Mouse (Mus musculus) limb, embryonic 12.5 days (tissue): ENCODE data around the gene Cd300c. TPM values are rescaled to one million over a fixed set of nuclear protein-coding genes. Genes with fewer than 3 reads are reported as not detected.
"Not testable (repeated sequence)": the region's sequence is repeated elsewhere in the genome, so short reads cannot be mapped to it uniquely, and the experiment has no call there.

Experiments used
- ATAC-seq: fragments of 200-750 bp; cut with Nextera tagmentation; 2 replicates; pipeline ENCODE4 v1.8.0; 2017; ENCODE audit warnings: low read depth, moderate TSS enrichment; ENCODE audit not compliant: insufficient number of reproducible peaks, insufficient read depth, low FRiP score, low TSS enrichment
- H3K27ac ChIP-seq: fragments of 300-500 bp; sonication (generic); 2 replicates; pipeline ENCODE4 v1.5.1; 2016; ENCODE audit warnings: mild to moderate bottlenecking, moderate library complexity
- H3K27me3 ChIP-seq: fragments of 300-500 bp; sonication (generic); 2 replicates; pipeline ENCODE4 v1.6.1; 2016; ENCODE audit warnings: mild to moderate bottlenecking, moderate library complexity
- H3K36me3 ChIP-seq: fragments of 300-500 bp; sonication (generic); 2 replicates; pipeline ENCODE4 v1.6.1; 2016; ENCODE audit warnings: mild to moderate bottlenecking, moderate library complexity
- H3K4me1 ChIP-seq: fragments of 300-500 bp; sonication (generic); replicated peaks from 2 replicates; pipeline ENCODE4 v1.6.1; 2016
- H3K4me2 ChIP-seq: fragments of 300-500 bp; sonication (generic); 2 replicates; pipeline ENCODE4 v1.6.1; 2016; ENCODE audit warnings: mild to moderate bottlenecking, moderate library complexity
- H3K4me3 ChIP-seq: fragments of 300-500 bp; sonication (generic); replicated peaks from 2 replicates; pipeline ENCODE4 v1.5.1; 2016; ENCODE audit warnings: mild to moderate bottlenecking
- H3K9ac ChIP-seq: fragments of 300-500 bp; sonication (generic); replicated peaks from 2 replicates; pipeline ENCODE4 v1.6.1; 2016; ENCODE audit warnings: mild to moderate bottlenecking, moderate library complexity
- H3K9me3 ChIP-seq: fragments of 300-500 bp; sonication (generic); 2 replicates; pipeline ENCODE4 v1.6.1; 2016; ENCODE audit warnings: mild to moderate bottlenecking, moderate library complexity
- WGBS: fragments of 180-500 bp; shearing (Covaris S2); methylation state at CpG from one replicate; pipeline ENCODE4 v1.1.7; 2016; 5-methylcytosine and 5-hydroxymethylcytosine counted together
- polyA plus RNA-seq: library from polyadenylated mRNA; unstranded; fragments of >200 nt; fragmentation: Nextera tagmentation; extraction: Ambion mirVana; gene quantifications from 2 replicates; pipeline ENCODE4 v1.2.1, GENCODE M21; 2016

Gene Cd300c
- polyA plus RNA-seq, 1 experiment from 2014 or later, result not detected

GRCm38 (mm10) chr11:114931041-114931440 lies 37.9 kb downstream of the Cd300c start:
- no peaks in the 10 kb centered on the region for H3K4me1 ChIP-seq
- no peak overlapping the region for H3K4me3 ChIP-seq
- H3K36me3 ChIP-seq, result no peaks in the 10 kb centered on the region
- no peak overlapping the region for H3K4me2 ChIP-seq
- WGBS, result 73% methylated on average over 5 of the region's 5 CpGs
- peaks cover 2% of the 10 kb centered on the region for H3K27me3 ChIP-seq
- no peak overlapping the region for H3K27ac ChIP-seq
- H3K9ac ChIP-seq, result no peak overlapping the region
- no peaks in the 10 kb centered on the region for H3K9me3 ChIP-seq
- ATAC-seq, result no peak

- no peaks in the 10 kb centered on the region; the same call in 1 of the 2 replicates for H3K27me3 ChIP-seq
- no peak overlapping the region for H3K9ac ChIP-seq
- ATAC-seq, result no peak
- no peak overlapping the region for H3K4me2 ChIP-seq
- H3K9me3 ChIP-seq, result no peaks in the 10 kb centered on the region
- 88% methylated on average over 2 of the region's 2 CpGs for WGBS
- no peak overlapping the region for H3K4me3 ChIP-seq
- H3K4me1 ChIP-seq, result no peaks in the 10 kb centered on the region
- H3K27ac ChIP-seq, result no peak overlapping the region
- no peaks in the 10 kb centered on the region for H3K36me3 ChIP-seq
Measured at GRCm38 (mm10) chr11:114929581-114929980, 39.4 kb downstream of the Cd300c start.

- Histone ChIP-seq H3K27ac (no peak overlapping the region), H3K27me3 (no peaks in the 10 kb centered on the region), H3K4me3 (no peak overlapping the region), H3K4me2 (no peak overlapping the region), H3K36me3 (no peaks in the 10 kb centered on the region), H3K9ac (no peak overlapping the region), H3K9me3 (0 out of 2 replicates have a peak, but pooled peaks cover 5% of the 10 kb centered on the region), H3K4me1 (no peaks in the 10 kb centered on the region)
- 65% methylated on average over 4 of the region's 4 CpGs for WGBS
- ATAC-seq, result no peak
Measured at GRCm38 (mm10) chr11:114923961-114924360, 45.0 kb downstream of the Cd300c start.

- ATAC-seq, result no peak
- Histone ChIP-seq H3K36me3 (no peaks in the 10 kb centered on the region), H3K4me2 (no peak overlapping the region), H3K27me3 (no peaks in the 10 kb centered on the region), H3K9ac (no peak overlapping the region), H3K4me1 (no peaks in the 10 kb centered on the region), H3K9me3 (0 out of 2 replicates have a peak, but pooled peaks cover 5% of the 10 kb centered on the region), H3K4me3 (no peak overlapping the region), H3K27ac (no peak overlapping the region)
- WGBS, result 83% methylated on average over 4 of the region's 4 CpGs
Measured at GRCm38 (mm10) chr11:114922439-114922838, 46.5 kb downstream of the Cd300c start.

GRCm38 (mm10) chr11:114917120-114917519 lies 51.8 kb downstream of the Cd300c start:
- Histone ChIP-seq H3K9me3 (no peaks in the 10 kb centered on the region), H3K4me2 (no peak overlapping the region), H3K36me3 (no peaks in the 10 kb centered on the region), H3K27me3 (peaks cover 13% of the 10 kb centered on the region), H3K4me1 (no peaks in the 10 kb centered on the region), H3K4me3 (no peak overlapping the region), H3K27ac (no peak overlapping the region), H3K9ac (no peak overlapping the region)
- no peak for ATAC-seq
- 76% methylated on average over 6 of the region's 6 CpGs for WGBS

- Histone ChIP-seq H3K4me1 (no peaks in the 10 kb centered on the region), H3K27ac (no peak overlapping the region), H3K27me3 (peaks cover 13% of the 10 kb centered on the region), H3K4me2 (no peak overlapping the region), H3K9me3 (no peaks in the 10 kb centered on the region), H3K36me3 (no peaks in the 10 kb centered on the region), H3K9ac (no peak overlapping the region), H3K4me3 (no peak overlapping the region)
- 32% methylated on average over 7 of the region's 7 CpGs for WGBS
- ATAC-seq, result no peak
Measured at GRCm38 (mm10) chr11:114914978-114915377, 54.0 kb downstream of the Cd300c start.

- Histone ChIP-seq H3K27ac (no peak overlapping the region), H3K4me3 (no peak overlapping the region), H3K4me2 (no peak overlapping the region), H3K4me1 (no peaks in the 10 kb centered on the region), H3K9ac (no peak overlapping the region), H3K9me3 (no peaks in the 10 kb centered on the region), H3K27me3 (peaks cover 13% of the 10 kb centered on the region), H3K36me3 (no peaks in the 10 kb centered on the region)
- 0 out of 2 replicates have a peak, but pooled peaks have one; percentile 26 for ATAC-seq
- WGBS, result 23% methylated on average over 9 of the region's 9 CpGs
Measured at GRCm38 (mm10) chr11:114912847-114913246, 56.1 kb downstream of the Cd300c start.

GRCm38 (mm10) chr11:114909538-114909937 lies 59.4 kb downstream of the Cd300c start:
- not testable (repeated sequence) for H3K4me1 ChIP-seq, H3K4me3 ChIP-seq, H3K9ac ChIP-seq, H3K27ac ChIP-seq, H3K9me3 ChIP-seq, ATAC-seq, H3K36me3 ChIP-seq, H3K4me2 ChIP-seq
- H3K27me3 ChIP-seq, result peaks cover 14% of the 10 kb centered on the region
- WGBS, result 31% methylated on average over 3 of the region's 3 CpGs

- no peak for ATAC-seq
- no peaks in the 10 kb centered on the region for H3K4me1 ChIP-seq
- 61% methylated on average over 4 of the region's 4 CpGs for WGBS
Measured at GRCm38 (mm10) chr11:114908086-114908485, 60.9 kb downstream of the Cd300c start.

GRCm38 (mm10) chr11:114907567-114907966 lies 61.4 kb downstream of the Cd300c start:
- Histone ChIP-seq H3K4me3 (no peak overlapping the region), H3K9ac (no peak overlapping the region), H3K27ac (no peak overlapping the region), H3K9me3 (no peaks in the 10 kb centered on the region), H3K27me3 (peaks cover 6% of the 10 kb centered on the region; the same call in 1 of the 2 replicates), H3K4me1 (no peaks in the 10 kb centered on the region), H3K36me3 (no peaks in the 10 kb centered on the region), H3K4me2 (no peak overlapping the region)
- no peak for ATAC-seq
- 81% methylated on average over 4 of the region's 4 CpGs for WGBS

More at GRCm38 (mm10) chr11:114908086-114908485, 60.9 kb downstream of the Cd300c start:
- Histone ChIP-seq H3K27me3 (peaks cover 7% of the 10 kb centered on the region), H3K4me2 (no peak overlapping the region), H3K36me3 (no peaks in the 10 kb centered on the region), H3K9me3 (no peaks in the 10 kb centered on the region), H3K4me3 (no peak overlapping the region), H3K27ac (no peak overlapping the region), H3K9ac (no peak overlapping the region)
